Mouse (Mus musculus) gastrocnemius, adult 8-10 months (tissue): ENCODE results near the gene Rere. TPM values are rescaled to one million over a fixed set of nuclear protein-coding genes. Genes with fewer than 3 reads are reported as not detected.
"Not testable (repeated sequence)": the region's sequence is repeated elsewhere in the genome, so short reads cannot be mapped to it uniquely, and the experiment has no call there.

ENCODE experiments used
- DNase-seq, 2 experiments: peaks; one replicate each; pipeline ENCODE4 v3.0.0; 2022; ENCODE audit warnings: low spot score in 2 of 2
- total RNA-seq, 4 experiments: library from RNA; stranded (reverse); gene quantifications; 2 replicates each; pipeline ENCODE4 v1.2.4; 2022

The Rere gene
- total RNA-seq, 4 experiments from 2014 or later: 53.7 to 93.1 (median 66.0) TPM

- no peak for DNase-seq
Measured at GRCm38 (mm10) chr4:150282631-150283334, 1.3 kb downstream of the Rere start.

GRCm38 (mm10) chr4:150283335-150283638 is 1.8 kb downstream of the Rere start:
- no peak for DNase-seq

- no peak for DNase-seq
Measured at GRCm38 (mm10) chr4:150283993-150284392, 2.5 kb downstream of the Rere start.

- DNase-seq: no peak
Measured at GRCm38 (mm10) chr4:150286980-150287379, 5.5 kb downstream of the Rere start.

- not testable (repeated sequence) for DNase-seq
Measured at GRCm38 (mm10) chr4:150287463-150287862, 6.0 kb downstream of the Rere start.

GRCm38 (mm10) chr4:150291900-150292299 is 10.5 kb downstream of the Rere start:
- DNase-seq: no peak

GRCm38 (mm10) chr4:150294870-150295269 is 13.4 kb downstream of the Rere start:
- DNase-seq: no peak

GRCm38 (mm10) chr4:150295966-150296365 is 14.5 kb downstream of the Rere start:
- no peak for DNase-seq

- DNase-seq: no peak
Measured at GRCm38 (mm10) chr4:150302726-150303125, 21.3 kb downstream of the Rere start.

GRCm38 (mm10) chr4:150306701-150307100 is 25.3 kb downstream of the Rere start:
- DNase-seq: no peak

GRCm38 (mm10) chr4:150307226-150307625 is 25.8 kb downstream of the Rere start:
- DNase-seq: no peak

- no peak for DNase-seq
Measured at GRCm38 (mm10) chr4:150311431-150311830, 30.0 kb downstream of the Rere start.

GRCm38 (mm10) chr4:150312646-150313045 is 31.2 kb downstream of the Rere start:
- DNase-seq: no peak

- DNase-seq: no peak
Measured at GRCm38 (mm10) chr4:150315301-150315700, 33.9 kb downstream of the Rere start.

GRCm38 (mm10) chr4:150316546-150316945 is 35.1 kb downstream of the Rere start:
- no peak for DNase-seq

- DNase-seq: no peak
Measured at GRCm38 (mm10) chr4:150325046-150325801, 43.8 kb downstream of the Rere start.

- no peak for DNase-seq
Measured at GRCm38 (mm10) chr4:150326005-150326404, 44.6 kb downstream of the Rere start.

GRCm38 (mm10) chr4:150327476-150327875 is 46.0 kb downstream of the Rere start:
- DNase-seq: no peak

- no peak for DNase-seq
Measured at GRCm38 (mm10) chr4:150333927-150334682, 52.7 kb downstream of the Rere start.

GRCm38 (mm10) chr4:150337260-150337659 is 55.8 kb downstream of the Rere start:
- DNase-seq: no peak

- no peak for DNase-seq
Measured at GRCm38 (mm10) chr4:150338906-150339650, 57.6 kb downstream of the Rere start.
